Mouse (Mus musculus) liver, adult (tissue): ENCODE results near the gene Ccm2l.

Experiments used
- GATA4 ChIP-seq: IDR thresholded peaks from 2 replicates; pipeline ENCODE4 v1.6.1; 2014; ENCODE audit warnings: mild to moderate bottlenecking, low read length; ENCODE audit not compliant: insufficient replicate concordance

Ccm2l gene

DNA sequence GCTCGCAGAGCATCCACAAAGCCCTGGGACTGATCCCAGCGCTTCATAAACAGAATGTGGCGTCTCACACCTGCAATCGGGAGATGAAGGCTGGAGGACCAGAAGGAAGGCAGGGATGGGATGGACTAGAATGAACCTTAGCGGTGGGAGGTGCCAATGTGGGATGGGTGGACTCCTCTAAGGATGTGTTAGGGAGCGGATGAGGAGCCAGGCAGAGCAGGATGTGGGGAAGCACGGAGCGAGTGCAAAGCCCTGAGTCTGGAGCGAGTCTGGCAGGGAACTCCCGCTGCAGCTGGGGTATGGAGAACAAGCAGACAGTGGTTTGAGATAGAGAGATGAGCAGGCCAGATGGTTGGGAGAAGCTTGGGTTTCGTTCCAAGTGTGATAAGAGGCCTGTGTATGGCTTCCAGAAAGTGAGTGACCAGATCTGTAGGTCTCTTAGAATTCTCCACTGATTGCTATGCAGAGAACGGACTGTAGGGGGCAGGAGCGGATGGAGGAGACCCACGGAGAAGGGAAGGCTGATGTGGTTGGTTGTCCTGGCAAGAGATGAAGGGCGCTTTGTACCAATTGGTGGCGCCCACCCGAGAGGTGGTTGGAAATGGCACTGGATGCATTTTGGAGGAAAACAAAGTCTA lies 17.8 kb upstream of the Ccm2l start:
- no peak for TF ChIP-seq GATA4

DNA sequence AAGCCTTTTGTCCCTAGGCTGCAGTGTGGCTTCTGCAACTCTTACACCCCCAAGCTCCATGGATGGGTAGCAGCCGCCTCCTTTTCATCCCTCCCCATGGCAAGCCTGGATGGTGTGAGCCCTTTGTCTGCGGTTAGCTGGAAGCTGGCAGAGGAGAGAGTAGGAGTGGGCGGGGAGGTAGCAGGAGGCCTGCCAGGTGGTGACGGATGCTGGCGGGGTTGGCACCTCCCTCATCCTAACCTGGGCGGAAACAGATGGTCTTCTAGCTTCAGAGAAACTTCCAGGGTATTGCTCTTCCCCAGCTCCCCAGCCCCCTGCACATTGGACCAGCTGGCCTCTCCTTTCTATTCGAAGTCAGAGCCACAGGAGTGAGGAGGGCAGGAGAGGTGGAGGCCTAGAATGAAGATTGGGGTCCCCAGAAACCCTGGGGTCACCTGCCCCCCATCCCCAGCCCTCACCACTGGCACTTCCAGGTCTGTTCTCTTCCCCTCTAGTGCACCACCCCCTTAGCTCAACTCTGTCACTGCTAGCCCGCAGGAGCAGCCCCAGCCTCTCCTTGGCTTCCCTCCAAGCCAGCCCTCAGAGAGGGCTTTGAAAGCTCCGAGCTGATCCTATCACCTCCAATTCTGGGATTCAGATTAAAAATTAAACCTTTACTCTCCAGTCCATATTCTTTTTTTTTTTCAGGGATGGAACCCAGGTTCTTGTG lies 16.3 kb upstream of the Ccm2l start:
- TF ChIP-seq GATA4, result no peak

DNA sequence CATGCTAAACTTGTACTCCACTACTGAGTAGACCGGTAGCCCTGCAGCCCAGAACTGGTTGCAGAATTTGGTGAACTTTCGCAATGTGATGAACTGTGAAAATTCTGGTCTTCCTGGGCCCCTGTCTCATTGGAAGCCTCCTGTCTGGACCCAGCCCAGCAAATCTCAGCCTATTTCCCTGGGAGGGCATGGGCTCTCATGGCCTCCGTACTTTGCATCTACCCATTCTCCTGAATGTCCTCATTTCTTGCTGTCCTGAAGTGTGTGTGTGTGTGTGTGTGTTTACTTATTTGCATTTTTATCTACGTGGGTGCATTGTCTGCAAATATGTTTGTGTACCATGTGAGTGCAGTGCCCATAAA lies 15.8 kb upstream of the Ccm2l start:
- no peak for TF ChIP-seq GATA4

DNA sequence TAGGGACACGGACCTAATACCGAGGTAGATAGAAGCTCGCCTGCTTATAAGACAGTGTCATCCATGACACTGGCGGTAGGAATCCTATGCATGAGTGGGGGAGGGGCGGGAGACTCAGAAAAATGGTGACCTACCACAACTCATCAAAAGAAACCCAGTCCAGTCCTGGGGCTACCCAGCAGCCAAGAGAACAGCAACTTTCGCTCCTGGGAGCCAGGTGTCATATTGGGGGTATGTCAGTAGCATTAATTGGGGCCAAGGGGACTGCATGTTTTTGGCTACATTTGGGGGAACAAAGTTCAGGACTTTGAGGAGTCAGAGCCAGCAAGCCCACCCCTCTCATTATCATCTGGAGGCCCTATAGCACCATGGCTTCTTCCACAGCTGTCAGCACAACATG lies 14.7 kb upstream of the Ccm2l start:
- TF ChIP-seq GATA4, result no peak

DNA sequence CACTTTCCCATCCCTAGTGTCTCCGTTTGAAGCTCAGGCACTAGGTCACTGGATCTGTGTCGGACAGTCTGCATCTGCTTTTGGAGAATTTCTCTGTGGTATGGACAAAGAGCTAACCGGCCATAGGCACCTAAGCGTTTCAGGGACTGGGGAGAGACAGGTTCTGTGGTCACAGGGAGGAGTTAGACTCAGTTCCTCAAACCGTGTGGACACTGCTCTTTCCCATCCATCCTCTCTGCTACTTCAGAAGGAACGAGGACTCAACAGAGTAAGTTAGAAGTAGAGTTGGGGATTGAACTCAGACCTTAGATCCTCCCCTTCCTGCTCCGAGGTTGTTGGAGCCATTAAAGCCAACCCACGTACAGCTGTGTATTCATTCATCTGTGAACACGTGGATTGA lies 14.2 kb upstream of the Ccm2l start:
- no peak for TF ChIP-seq GATA4

DNA sequence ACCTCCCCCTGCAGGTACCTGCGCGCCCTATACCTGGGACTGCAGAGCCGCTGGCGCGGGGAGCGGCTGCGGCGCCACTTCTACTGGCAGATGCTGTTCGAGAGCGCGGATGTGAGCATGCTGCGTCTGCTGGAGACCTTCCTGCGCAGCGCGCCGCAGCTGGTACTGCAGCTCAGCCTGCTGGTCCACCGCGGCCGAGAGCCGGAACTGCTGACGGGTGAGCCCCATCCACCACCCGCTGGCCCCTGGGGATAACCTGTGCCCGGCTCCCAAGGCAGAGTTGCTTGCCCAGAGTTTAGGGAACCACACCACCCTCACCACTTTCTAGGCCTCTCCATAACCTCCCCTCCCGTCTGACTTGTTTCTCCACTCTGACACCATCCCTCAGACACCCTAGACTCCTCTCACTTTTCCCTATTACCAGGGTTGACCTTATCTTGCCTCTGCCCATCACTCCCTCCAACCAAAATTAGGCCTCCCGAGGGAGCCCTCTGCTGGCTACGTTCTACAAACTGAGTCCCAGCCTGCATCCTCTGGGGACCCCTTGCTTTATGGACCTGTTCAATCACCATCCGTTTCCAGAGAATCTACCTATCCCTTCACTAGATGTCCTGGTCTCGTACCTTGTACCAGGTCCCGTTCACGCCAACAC lies 12.9 kb upstream of the Ccm2l start:
- no peak for TF ChIP-seq GATA4

DNA sequence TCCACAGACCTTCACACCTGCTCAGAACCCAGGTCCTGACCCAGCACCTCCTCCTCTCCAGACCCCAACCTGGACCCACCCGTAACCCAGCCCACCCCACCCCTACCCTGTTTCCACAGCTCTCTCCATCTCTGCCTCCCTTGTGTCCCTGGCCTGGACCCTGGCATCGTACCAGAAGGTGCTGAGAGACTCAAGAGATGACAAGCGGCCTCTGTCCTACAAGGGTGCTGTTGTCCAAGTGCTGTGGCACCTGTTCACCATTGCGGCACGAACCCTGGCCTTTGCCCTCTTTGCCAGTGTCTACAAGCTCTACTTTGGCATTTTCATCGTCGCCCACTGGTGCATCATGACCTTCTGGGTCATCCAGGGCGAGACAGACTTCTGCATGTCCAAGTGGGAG lies 11.9 kb upstream of the Ccm2l start:
- no peak for TF ChIP-seq GATA4

DNA sequence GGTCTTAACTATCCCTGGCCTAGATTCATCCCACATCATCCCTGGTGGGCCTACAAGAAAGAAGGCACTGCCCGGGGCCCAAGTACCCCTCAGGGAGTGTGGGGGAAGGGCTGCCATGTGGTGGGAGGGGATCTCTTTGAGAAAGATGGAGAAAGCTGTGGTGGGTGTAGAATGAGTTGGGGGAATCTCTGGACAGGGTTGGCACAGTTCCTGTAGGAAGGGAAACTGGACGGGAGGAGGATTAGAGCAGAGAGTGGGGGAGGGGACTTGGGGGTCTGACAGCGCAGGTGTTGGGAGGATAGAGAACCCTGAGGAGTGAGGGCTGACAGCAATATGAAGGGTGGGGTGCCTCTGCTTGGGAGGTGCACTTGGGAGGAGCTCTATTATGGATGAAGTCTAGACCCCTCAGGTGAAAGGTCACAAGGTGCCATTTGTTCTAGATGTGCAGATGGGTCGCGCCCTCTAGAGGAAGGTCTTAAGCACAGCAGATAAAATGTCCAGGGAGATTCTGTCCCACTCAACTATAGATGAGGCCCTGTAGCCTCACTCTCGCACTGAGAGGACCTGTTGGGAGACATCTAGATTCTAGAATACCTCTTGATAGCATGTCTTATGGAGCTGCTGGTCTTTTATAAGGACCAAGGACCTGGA lies 10.4 kb upstream of the Ccm2l start:
- no peak for TF ChIP-seq GATA4

DNA sequence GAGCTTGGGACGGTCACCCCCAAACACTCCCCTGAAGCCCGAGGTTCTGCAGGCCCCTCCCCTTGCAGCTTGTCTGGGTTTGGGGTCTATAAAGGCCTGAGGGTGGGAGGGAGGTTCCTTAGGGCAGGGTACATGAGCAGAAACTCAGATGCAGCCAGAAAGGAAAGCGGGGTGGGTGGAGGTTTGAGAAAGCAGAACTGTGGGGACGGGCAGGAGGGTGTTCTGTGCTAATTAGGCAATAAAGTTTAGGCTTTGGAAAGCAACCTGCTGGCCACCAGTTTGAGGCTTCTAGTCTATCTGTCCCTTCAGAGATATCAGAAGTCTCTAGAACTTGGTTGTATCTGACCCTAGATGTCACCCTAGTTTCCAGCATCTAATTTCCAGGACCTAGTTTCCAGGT lies 7.4 kb upstream of the Ccm2l start:
- TF ChIP-seq GATA4, result no peak

DNA sequence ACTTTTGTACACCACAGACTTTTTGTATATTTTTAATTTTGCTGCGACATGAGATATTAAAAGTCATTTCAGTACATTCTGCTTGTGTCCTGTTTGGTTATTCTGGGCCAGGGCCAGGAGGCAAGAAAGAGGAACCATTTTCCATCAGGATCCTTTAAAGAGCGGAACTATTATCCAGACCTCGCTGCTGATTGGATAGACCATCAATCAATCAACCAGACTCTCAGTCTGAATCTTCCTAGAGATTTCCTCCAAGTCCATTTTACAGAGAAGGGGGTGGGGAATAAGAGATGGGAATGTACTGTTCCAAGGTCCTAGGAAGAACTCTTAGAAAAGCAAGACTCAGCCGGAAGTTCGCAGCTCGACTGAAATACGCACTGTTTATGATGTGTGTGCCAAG lies 5.5 kb upstream of the Ccm2l start:
- TF ChIP-seq GATA4, result no peak

DNA sequence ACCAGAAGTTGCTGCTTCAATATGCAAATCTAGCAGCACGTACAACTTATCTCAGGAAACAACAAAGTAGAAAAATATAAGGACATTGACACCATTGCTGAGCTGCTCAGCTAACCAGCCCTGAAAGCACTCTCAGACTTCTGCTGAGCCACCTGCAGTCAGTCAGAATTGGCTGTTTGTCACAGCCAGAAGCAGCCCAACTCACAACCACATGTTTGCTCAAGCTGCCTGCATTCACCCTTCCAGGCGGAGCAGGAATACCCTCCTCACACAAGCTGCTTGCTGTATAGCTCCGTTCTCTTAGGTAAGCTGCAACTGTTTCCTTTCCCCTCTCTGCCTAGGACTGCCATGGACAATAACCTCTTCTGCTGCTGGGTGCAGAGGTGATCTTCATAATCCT lies 2.4 kb upstream of the Ccm2l start:
- no peak for TF ChIP-seq GATA4

DNA sequence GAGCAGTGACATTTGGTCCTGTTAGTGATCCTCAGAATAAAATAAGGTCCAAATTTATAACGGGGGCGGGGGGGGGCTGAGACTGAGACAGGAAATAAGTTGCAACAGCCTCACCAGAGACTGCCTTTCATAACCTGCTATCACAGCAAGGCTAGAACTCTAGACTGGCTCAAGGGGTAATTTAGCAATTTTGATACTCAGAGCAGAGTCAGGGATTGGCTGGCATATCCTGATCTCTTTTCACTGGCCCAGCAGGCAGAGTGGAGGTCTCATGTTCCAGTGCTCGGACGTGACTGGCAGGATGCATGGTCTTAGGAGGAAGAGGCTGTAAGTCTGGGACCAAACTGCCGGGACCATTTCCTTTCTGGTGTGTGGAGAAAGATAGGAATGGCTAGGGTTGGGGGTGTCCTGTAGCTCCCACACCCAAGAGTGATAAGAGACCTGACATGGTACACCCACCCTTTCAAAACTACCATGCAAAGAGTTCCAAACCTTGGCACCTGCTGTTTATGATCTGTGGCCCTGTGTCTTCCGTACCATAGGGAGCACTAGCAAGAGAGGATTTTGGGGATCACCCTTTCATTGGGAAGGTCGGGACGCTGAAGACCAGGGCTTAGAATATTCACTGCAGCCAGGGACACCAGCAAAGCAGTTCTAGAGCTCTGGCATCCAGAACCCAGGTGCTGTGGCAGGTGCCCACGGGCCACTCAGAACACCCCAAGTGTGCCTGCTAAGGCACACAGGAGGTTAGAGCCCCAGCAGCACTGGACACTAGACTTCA lies 1.4 kb upstream of the Ccm2l start:
- 0 out of 2 replicates have a peak, but pooled peaks have one; percentile 14 for TF ChIP-seq GATA4

DNA sequence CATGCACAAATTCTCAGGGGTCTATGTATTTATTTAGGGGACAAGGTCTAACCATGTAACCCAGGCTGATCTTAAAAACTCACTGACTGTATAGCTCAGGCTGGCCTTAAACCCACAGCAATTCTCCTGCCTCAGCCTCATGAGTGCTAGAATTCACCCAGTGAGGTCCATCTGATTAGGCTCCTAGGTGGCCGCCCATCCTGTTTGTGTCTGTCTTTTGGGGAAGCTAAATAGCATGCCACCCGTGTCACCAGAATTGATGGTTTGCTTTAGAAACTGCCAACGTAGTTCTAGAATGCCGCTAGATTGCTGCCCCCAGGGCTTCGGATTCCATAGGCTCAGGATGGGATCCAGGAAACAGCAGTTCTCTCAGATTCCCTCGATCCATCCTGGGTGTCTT lies 1.2 kb downstream of the Ccm2l start:
- no peak for TF ChIP-seq GATA4

DNA sequence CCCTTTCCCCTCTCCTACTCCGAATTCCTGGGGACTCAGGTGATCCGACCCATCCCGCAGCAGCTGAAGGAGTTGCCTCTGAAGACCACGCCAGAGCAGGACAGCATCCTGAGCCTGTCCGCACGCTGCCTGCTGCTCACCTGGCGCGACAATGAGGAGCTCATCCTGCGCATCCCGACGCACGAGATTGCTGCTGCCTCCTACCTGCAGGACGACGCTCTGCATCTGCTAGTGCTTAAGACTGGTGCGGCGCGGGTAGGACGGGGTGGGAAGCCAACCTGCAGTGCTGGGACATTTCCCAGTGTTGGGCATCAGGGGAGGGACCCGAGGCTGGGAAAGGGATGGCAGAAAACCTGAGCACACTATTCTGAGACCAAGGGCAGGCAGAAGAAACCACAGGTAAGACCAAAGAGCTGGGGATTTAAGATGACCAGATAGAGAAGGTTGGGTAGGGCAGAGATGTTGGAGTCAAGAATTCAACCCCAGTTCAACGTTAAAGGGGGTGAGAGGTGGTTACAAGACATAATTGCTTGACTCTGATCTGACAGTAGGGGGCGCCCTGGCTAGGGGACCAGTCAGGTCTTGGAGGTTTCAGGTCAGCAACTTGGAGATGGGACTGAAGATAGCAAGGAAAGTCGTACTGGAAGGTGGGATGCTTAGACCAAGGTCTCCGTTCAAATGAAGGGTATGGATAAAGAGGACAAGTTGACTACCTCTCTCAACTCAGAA lies 5.2 kb downstream of the Ccm2l start:
- TF ChIP-seq GATA4, result peak; percentile 45; the same call in 1 of the 2 replicates
